Mouse (Mus musculus): Measurements from ENCODE around the gene Sars2. TPM values are rescaled to one million over a fixed set of nuclear protein-coding genes. Genes with fewer than 3 reads are reported as not detected.

Gene Sars2
- polyA plus RNA-seq, 1 experiment from 2014 or later: 41.8 TPM

DNA sequence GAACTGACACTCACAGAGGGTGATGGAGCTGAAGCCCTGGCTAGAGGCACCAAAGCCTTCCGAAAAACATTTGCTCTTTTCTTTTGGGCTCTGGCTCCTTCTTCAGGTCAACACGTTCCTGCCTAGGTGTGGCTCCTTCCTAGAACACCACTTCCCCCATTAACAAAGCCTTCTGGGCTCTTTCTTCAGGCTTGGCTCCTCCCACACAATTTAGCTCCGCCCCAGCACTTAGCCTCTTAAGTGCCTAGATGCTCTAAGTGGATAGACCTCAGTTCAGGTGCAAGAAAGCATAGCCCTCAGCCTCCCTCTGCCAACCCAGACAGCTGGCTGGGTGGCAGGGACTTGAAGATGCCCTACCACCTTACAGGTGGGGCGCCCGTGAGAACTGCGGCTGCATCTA is 6.1 kb upstream of the Sars2 start:
- Histone ChIP-seq H3K4me3 (no peak overlapping the region), H3K36me3 (peaks cover 57% of the 10 kb centered on the region), H3K4me1 (peaks cover 22% of the 10 kb centered on the region), H3K27me3 (ENCODE audit: low read depth, poor library complexity, severe bottlenecking) (peaks cover 27% of the 10 kb centered on the region), H3K27ac (replicated peaks) (no peak overlapping the region), H3K9me3 (replicated peaks) (peaks cover 13% of the 10 kb centered on the region)
- no peak for DNase-seq (ENCODE audit: low spot score)
- 84% methylated on average over 6 of the region's 6 CpGs for WGBS

DNA sequence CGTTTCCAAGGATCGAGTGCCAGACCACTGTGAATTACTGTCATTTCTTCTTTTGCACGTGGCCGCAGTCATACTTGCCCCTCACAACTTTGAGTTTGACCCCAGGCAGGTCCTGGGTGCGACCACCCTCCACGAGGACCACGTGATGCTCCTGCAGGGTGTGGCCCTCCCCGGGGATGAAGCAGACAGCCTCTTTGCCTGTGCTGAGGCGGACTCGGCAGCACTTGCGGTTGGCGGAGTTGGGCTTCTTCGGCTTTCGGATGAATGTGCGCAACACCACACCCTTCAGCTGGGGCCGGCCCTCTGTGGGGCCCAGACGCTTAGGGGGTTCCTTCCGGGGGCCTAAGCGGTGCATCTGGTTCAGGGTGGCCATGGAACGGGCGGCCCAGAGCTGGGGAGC is 2.0 kb upstream of the Sars2 start:
- 95% methylated on average over 21 of the region's 21 CpGs for WGBS
- DNase-seq (ENCODE audit: low spot score): no peak
- H3K36me3 ChIP-seq: peaks cover 55% of the 10 kb centered on the region

DNA sequence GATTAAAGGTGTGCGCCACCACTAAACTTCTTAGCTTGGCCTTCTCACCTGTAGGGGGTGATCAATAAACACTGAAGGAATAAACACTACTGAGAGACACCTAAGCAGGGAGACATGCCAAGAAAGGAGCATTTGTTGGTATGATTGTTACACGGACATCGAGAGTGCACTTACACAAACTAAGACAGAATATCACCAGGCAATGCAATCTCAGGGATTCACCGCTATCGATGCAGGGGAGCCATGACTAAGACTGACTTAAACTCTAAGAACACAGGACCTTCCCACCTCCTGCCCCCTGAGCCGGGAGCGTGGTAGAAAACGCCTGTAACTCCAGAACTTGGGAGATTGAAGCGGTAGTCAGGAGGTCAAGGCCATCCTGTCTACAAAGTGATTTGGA is 843 bp upstream of the Sars2 start:
- peaks cover 19% of the 10 kb centered on the region for H3K4me1 ChIP-seq
- 46% methylated on average over 9 of the region's 9 CpGs for WGBS
- H3K9me3 ChIP-seq (replicated peaks): no peaks in the 10 kb centered on the region
- H3K27me3 ChIP-seq (ENCODE audit: low read depth, poor library complexity, severe bottlenecking): no peaks in the 10 kb centered on the region
- H3K36me3 ChIP-seq: peaks cover 62% of the 10 kb centered on the region
- peak overlapping the region; percentile 93 for H3K27ac ChIP-seq (replicated peaks)
- H3K4me3 ChIP-seq: peak overlapping the region; percentile 81
- no peak for DNase-seq (ENCODE audit: low spot score)

More for the DNA sequence above, 2.0 kb upstream of the Sars2 start:
- Histone ChIP-seq H3K4me1 (peaks cover 19% of the 10 kb centered on the region), H3K9me3 (replicated peaks) (no peaks in the 10 kb centered on the region), H3K4me3 (peak overlapping the region; percentile 14; the same call in 1 of the 2 replicates), H3K27me3 (ENCODE audit: low read depth, poor library complexity, severe bottlenecking) (no peaks in the 10 kb centered on the region), H3K27ac (replicated peaks) (no peak overlapping the region)

DNA sequence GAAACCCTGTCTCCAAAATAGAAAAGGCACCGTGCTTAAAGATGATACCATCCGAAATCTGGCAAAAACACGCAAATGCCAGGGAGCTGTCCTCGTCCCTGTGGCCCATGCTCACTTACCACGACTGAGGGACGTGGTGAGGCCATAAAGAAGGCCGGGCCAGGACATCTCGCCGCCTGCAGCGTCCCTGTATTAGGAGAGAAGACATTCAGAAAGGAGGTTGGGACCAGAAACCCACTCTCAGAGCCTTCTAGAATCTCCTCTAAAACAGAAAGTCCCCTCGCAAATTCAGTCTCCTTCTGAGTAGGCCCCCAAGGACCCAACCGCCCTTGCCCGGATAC is 454 bp upstream of the Sars2 start:
- Histone ChIP-seq H3K27me3 (ENCODE audit: low read depth, poor library complexity, severe bottlenecking) (no peaks in the 10 kb centered on the region), H3K36me3 (peaks cover 62% of the 10 kb centered on the region), H3K4me3 (peak overlapping the region; percentile 81), H3K4me1 (peaks cover 19% of the 10 kb centered on the region), H3K27ac (replicated peaks) (peak overlapping the region; percentile 93), H3K9me3 (replicated peaks) (no peaks in the 10 kb centered on the region)
- no peak for DNase-seq (ENCODE audit: low spot score)
- 2% methylated on average over 13 of the region's 13 CpGs for WGBS

DNA sequence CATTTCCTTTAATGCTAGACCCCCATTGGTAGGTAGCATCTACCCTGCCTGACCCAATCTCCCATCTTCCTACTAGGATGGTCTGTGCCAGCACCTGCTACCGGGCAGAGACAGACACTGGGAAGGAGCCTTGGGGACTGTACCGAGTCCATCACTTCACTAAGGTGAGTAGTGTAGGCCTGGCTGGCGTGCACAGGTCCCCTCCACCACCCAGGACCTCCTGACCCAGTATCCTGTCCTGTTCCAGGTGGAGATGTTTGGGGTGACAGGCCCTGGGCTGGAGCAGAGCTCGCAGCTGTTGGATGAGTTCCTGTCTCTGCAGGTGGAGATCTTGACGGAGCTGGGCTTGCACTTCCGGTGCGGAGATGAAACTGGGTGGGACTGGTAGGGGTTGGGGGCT is 8.1 kb downstream of the Sars2 start:
- WGBS: 93% methylated on average over 7 of the region's 7 CpGs
- Histone ChIP-seq H3K27ac (replicated peaks) (no peak overlapping the region), H3K4me1 (no peaks in the 10 kb centered on the region), H3K27me3 (ENCODE audit: low read depth, poor library complexity, severe bottlenecking) (no peaks in the 10 kb centered on the region), H3K36me3 (peaks cover 85% of the 10 kb centered on the region), H3K9me3 (replicated peaks) (no peaks in the 10 kb centered on the region), H3K4me3 (no peak overlapping the region)
- DNase-seq (ENCODE audit: low spot score): no peak

DNA sequence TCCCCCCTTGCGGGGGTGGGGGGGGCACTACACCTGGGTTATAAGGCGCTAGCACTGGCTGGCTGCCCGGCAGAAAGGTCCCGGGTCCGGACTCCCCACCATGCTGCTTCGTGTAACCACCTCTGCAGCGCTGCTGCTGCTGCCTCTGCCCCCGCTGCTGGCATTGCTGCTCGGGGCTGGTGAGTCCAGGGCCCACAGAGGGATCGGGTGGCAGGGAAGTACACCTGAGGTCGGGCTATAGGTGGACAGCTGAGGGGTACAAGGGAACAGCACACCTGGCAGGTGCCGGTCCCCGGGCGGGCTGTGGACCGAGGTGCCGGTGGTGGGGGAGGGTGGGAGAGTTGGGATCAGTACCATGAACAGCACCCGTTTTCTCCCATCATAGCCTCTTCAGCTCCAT is 14.3 kb downstream of the Sars2 start, which contains the start of gene Ccer2:
Gene Ccer2 (plus strand): TSS at position 96 of the 400 bp plus-strand sequence.
- Histone ChIP-seq H3K27ac (replicated peaks) (no peak within 1 kb of the TSS), H3K27me3 (ENCODE audit: low read depth, poor library complexity, severe bottlenecking) (peaks cover 25% of the 10 kb centered on the region), H3K9me3 (replicated peaks) (no peaks in the 10 kb centered on the region), H3K4me1 (peaks cover 11% of the 10 kb centered on the region), H3K4me3 (peak within 1 kb of the TSS; percentile 12), H3K36me3 (peaks cover 66% of the 10 kb centered on the region)
- no peak for DNase-seq (ENCODE audit: low spot score)
- 4% methylated on average over 17 of the region's 17 CpGs for WGBS

DNA sequence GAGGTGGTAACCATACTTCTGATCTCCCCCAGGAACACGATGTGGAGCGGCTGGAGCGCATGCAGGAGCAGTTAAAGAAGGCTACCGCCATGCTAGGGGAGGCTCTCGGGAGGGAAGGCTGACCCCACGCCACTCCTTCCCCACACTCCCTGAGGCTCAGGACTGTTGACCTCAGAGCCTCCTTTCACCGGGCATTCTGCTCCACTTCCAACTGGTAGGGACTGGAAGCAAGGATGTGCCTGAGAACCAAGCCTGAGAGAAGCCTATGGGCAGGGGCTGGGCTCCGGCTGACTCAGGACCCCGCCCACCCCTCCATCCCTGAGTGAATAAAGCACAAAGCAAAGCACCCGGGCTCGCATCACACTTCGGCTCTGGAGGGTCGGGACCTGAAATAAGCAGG is 16.8 kb downstream of the Sars2 start:
- WGBS: 82% methylated on average over 13 of the region's 13 CpGs
- no peak overlapping the region for H3K4me3 ChIP-seq
- no peaks in the 10 kb centered on the region for H3K9me3 ChIP-seq (replicated peaks)
- H3K4me1 ChIP-seq: peaks cover 11% of the 10 kb centered on the region
- no peak for DNase-seq (ENCODE audit: low spot score)
- peaks cover 25% of the 10 kb centered on the region for H3K27me3 ChIP-seq (ENCODE audit: low read depth, poor library complexity, severe bottlenecking)
- no peak overlapping the region for H3K27ac ChIP-seq (replicated peaks)
- peaks cover 57% of the 10 kb centered on the region for H3K36me3 ChIP-seq

DNA sequence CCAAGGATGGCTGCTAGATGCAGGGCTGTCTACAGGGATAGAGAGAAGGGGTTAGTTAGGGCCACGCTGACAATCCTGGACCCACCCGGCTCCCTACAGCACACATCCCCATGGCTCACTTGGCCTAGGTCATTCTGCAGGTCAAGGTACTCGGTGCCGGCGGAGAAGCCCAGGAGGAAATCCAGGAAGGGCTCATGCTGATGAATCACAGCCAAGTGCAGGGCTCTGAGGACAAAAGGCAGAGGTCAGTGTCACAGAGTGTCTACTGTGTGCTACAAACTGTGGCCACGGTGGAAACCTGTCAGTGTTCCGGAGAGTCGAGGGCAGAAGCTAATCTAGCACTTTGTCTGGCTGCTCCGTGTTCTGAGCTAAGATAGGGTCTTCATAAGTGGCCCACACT is 20.1 kb downstream of the Sars2 start:
- no peak for DNase-seq (ENCODE audit: low spot score)
- H3K27ac ChIP-seq (replicated peaks): no peak overlapping the region

DNA sequence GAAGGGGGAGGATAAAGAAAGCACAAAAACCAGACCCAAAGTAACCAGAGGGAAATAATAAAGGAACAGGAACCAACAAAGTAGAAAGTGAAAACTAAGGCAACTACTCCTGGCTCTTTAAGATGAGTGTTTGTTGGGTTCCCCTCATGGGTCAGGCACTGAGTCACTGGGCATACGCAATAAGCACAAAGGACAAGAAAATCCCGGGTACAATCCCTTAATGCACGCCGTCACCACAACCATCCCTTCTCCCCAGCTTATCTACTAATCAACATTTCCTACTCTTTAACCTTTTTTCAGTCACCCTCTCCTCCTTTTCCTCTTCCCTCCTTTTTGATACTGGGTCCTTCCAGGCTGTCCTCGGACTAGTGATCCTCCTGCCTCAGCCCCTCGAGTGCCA is 23.4 kb downstream of the Sars2 start:
- no peaks in the 10 kb centered on the region for H3K9me3 ChIP-seq (replicated peaks)
- 88% methylated on average over 6 of the region's 6 CpGs for WGBS
- no peak overlapping the region for H3K27ac ChIP-seq (replicated peaks)
- no peak for DNase-seq (ENCODE audit: low spot score)
- peak overlapping the region; percentile 84 for H3K4me3 ChIP-seq
- peaks cover 35% of the 10 kb centered on the region for H3K4me1 ChIP-seq
- H3K27me3 ChIP-seq (ENCODE audit: low read depth, poor library complexity, severe bottlenecking): no peaks in the 10 kb centered on the region
- H3K36me3 ChIP-seq: peaks cover 24% of the 10 kb centered on the region

More for the DNA sequence above, 20.1 kb downstream of the Sars2 start:
- Histone ChIP-seq H3K4me3 (no peak overlapping the region), H3K36me3 (peaks cover 48% of the 10 kb centered on the region), H3K27me3 (ENCODE audit: low read depth, poor library complexity, severe bottlenecking) (peaks cover 6% of the 10 kb centered on the region), H3K9me3 (replicated peaks) (no peaks in the 10 kb centered on the region), H3K4me1 (peaks cover 15% of the 10 kb centered on the region)
- 95% methylated on average over 9 of the region's 9 CpGs for WGBS

DNA sequence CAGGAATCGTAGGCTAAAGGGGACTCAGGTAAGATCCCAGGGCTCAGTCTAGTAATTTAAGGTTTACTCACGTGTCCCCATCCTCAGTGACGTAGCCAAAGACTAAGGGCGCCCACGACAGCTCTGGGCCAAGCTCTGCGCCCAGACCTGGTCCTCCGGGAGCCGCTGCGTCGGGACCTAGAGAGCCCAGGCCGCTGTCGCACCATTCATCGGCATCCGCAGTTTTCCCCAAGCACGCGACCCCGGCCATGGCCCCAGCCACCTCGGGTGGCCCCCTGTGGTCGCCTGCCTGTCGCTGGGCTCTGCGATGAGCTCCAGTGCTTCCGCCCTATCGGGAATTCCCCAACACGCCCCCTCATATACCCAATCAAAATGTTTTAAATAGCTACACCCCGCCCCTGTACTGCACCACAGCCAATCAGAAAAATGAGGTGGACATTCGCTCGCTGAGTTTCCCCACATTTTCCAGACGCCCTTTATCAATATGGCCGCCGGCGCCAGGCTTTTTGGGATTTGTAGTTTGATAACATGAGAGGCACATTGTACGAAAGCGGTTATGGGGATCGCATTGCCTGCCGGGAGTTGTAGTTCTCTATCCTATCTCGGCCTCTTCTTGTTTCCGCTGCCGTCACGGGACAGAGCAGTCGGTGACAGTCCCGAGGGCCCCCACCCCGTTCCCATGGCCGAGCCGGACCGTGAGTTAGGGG is 24.5 kb downstream of the Sars2 start, which contains the start of gene Sirt2:
Gene Sirt2 (plus strand): TSS at position 563 of the 707 bp plus-strand sequence.
- peaks cover 35% of the 10 kb centered on the region for H3K4me1 ChIP-seq
- no peaks in the 10 kb centered on the region for H3K9me3 ChIP-seq (replicated peaks)
- DNase-seq (ENCODE audit: low spot score): peak; percentile 98
- WGBS: 1% methylated on average over 45 of the region's 45 CpGs
- H3K27ac ChIP-seq (replicated peaks): peak within 1 kb of the TSS; percentile 84
- H3K27me3 ChIP-seq (ENCODE audit: low read depth, poor library complexity, severe bottlenecking): no peaks in the 10 kb centered on the region
- H3K36me3 ChIP-seq: peaks cover 13% of the 10 kb centered on the region
- H3K4me3 ChIP-seq: peak within 1 kb of the TSS; percentile 84

DNA sequence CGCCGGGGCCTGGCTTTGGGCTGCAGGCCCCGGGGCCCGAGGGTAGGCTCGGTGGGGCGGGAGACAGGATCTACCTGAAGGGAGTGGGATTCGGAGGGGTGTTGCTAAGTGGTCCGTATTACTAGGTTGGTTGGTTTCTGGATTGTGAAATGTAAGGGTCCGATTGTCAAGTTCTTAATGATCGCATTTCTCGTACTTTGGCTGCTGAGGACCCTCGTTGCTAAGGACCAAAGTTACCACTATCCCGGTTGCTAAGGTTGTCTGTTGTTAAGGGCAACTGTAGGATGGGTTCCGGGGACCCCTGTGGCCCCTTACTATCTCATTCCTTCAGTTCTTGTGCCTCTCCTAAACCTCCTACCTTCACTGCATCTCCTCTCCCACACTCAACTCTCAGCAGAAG is 25.1 kb downstream of the Sars2 start:
- Histone ChIP-seq H3K27ac (replicated peaks) (peak overlapping the region; percentile 84), H3K4me1 (peaks cover 35% of the 10 kb centered on the region), H3K27me3 (ENCODE audit: low read depth, poor library complexity, severe bottlenecking) (no peaks in the 10 kb centered on the region), H3K4me3 (peak overlapping the region; percentile 84), H3K36me3 (peaks cover 11% of the 10 kb centered on the region), H3K9me3 (replicated peaks) (no peaks in the 10 kb centered on the region)
- 4% methylated on average over 14 of the region's 14 CpGs for WGBS
- no peak for DNase-seq (ENCODE audit: low spot score)

DNA sequence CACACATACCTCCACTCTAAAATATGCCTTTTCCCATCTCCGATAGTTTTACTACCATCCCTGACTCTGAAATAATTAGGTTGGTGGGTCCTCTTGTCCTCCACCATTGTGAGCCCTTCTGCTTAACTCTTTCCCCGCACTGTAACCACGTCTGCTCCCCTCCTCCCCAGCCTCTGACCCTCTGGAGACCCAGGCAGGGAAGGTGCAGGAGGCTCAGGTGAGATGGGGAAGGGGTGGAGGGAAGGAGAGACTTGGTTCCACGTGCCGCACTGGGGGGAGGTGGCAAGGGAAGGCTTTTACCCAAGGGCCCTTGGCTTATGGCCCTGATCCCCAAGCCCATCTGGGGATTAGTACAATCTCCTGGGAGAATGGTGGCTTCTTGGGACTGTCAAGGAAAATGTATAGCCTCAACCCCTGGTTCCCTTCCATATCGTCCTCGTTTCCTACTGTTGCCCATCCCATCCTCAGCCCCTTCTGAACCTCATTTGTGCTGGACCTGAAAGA is 25.7 kb downstream of the Sars2 start, which contains the start of gene Nfkbib:
Gene Nfkbib (minus strand): TSS at position 51 of the 504 bp plus-strand sequence.
- Histone ChIP-seq H3K4me1 (peaks cover 35% of the 10 kb centered on the region), H3K36me3 (peaks cover 14% of the 10 kb centered on the region), H3K27me3 (ENCODE audit: low read depth, poor library complexity, severe bottlenecking) (no peaks in the 10 kb centered on the region), H3K27ac (replicated peaks) (peak within 1 kb of the TSS; percentile 84), H3K9me3 (replicated peaks) (no peaks in the 10 kb centered on the region), H3K4me3 (peak within 1 kb of the TSS; percentile 84)
- WGBS: 70% methylated on average over 7 of the region's 7 CpGs
- no peak for DNase-seq (ENCODE audit: low spot score)

DNA sequence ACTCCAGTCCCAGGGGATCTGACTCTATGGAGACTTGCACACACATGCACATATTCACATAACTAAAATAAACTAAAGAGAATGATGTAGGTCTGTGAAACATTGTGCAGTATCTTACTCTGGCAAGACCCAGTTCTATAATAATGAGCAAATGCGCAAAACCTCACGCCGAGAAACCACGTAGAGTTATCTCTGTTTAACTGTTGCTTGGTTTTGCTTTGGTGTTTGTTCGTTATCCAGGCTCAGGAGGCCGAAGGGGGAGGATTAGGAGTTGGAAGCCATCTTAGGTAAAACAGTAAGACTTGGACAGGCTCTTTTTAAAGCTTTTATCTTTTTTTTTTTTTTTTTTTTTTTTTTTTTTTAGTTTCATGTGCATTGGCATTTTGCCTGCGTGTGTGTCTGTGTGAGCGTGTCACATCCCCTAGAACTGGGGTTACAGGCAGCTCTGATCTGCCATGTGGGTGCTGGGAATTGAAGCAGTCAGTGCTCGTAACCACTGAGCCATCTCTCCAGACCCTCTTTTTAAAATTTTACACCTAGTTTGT is 27.7 kb downstream of the Sars2 start:
- Histone ChIP-seq H3K4me3 (no peak overlapping the region), H3K4me1 (peaks cover 43% of the 10 kb centered on the region)

More for the DNA sequence above, 27.7 kb downstream of the Sars2 start:
- WGBS: 92% methylated on average over 9 of the region's 9 CpGs
- no peak overlapping the region for H3K27ac ChIP-seq (replicated peaks)
- H3K36me3 ChIP-seq: peaks cover 19% of the 10 kb centered on the region
- H3K9me3 ChIP-seq (replicated peaks): no peaks in the 10 kb centered on the region
- no peak for DNase-seq (ENCODE audit: low spot score)
- no peaks in the 10 kb centered on the region for H3K27me3 ChIP-seq (ENCODE audit: low read depth, poor library complexity, severe bottlenecking)
